Mouse (Mus musculus) cortical plate, adult 2 months (tissue): ENCODE results near the gene Cfap45. TPM values are rescaled to one million over a fixed set of nuclear protein-coding genes. Genes with fewer than 3 reads are reported as not detected.

ENCODE experiments used
- H3K27ac ChIP-seq: fragments of 200-500 bp; 2 replicates; pipeline ENCODE4 v1.5.1; 2012; ENCODE audit warnings: low read length, control low read depth, inconsistent platforms; ENCODE audit not compliant: insufficient read depth
- H3K4me1 ChIP-seq: fragments of 200-500 bp; 2 replicates; pipeline ENCODE4 v1.6.1; 2011; ENCODE audit warnings: low read length; ENCODE audit not compliant: control insufficient read depth, insufficient read depth
- H3K4me3 ChIP-seq: fragments of 200-500 bp; 2 replicates; pipeline ENCODE4 v1.5.1; 2011; ENCODE audit warnings: mild to moderate bottlenecking, low read length, control low read depth; ENCODE audit not compliant: insufficient read depth
- CTCF ChIP-seq: fragments of 200-500 bp; IDR thresholded peaks from 2 replicates; pipeline ENCODE4 v1.5.1; 2011; ENCODE audit warnings: mild to moderate bottlenecking, control low read depth, low read length; ENCODE audit not compliant: insufficient read depth; ENCODE audit errors: extremely low read depth
- POLR2A ChIP-seq: fragments of 200-500 bp; IDR thresholded peaks from 2 replicates; pipeline ENCODE4 v1.6.1; 2011; ENCODE audit warnings: mild to moderate bottlenecking, low read length, control low read depth; ENCODE audit not compliant: insufficient read depth; ENCODE audit errors: extremely low read depth
- polyA plus RNA-seq: library from polyadenylated mRNA; depleted of rRNA; stranded (reverse); fragments of >200 nt; gene quantifications from 2 replicates; pipeline ENCODE4 v1.2.3, GENCODE M21; 2012

The Cfap45 gene
- polyA plus RNA-seq, 1 experiment: 3.3 TPM

GRCm38 (mm10) chr1:172512962-172513361, 7.6 kb upstream of the Cfap45 start:
- Histone ChIP-seq H3K4me3 (no peak overlapping the region), H3K4me1 (no peaks in the 10 kb centered on the region), H3K27ac (0 out of 2 replicates have a peak overlapping the region, but pooled peaks have one; percentile 17)
- TF ChIP-seq POLR2A: no peak
- TF ChIP-seq CTCF: no peak

GRCm38 (mm10) chr1:172513525-172514212, 6.9 kb upstream of the Cfap45 start:
- no peak overlapping the region for H3K27ac ChIP-seq
- no peak for TF ChIP-seq CTCF
- TF ChIP-seq POLR2A: no peak
- H3K4me1 ChIP-seq: no peaks in the 10 kb centered on the region
- H3K4me3 ChIP-seq: no peak overlapping the region

GRCm38 (mm10) chr1:172514213-172514529, 6.4 kb upstream of the Cfap45 start:
- H3K4me3 ChIP-seq: no peak overlapping the region
- H3K27ac ChIP-seq: no peak overlapping the region
- TF ChIP-seq CTCF (no peak), POLR2A (no peak)

GRCm38 (mm10) chr1:172514551-172515268, 5.9 kb upstream of the Cfap45 start:
- H3K4me1 ChIP-seq: no peaks in the 10 kb centered on the region
- TF ChIP-seq POLR2A (no peak), CTCF (no peak)
- H3K27ac ChIP-seq: no peak overlapping the region
- H3K4me3 ChIP-seq: no peak overlapping the region

More at GRCm38 (mm10) chr1:172514213-172514529, 6.4 kb upstream of the Cfap45 start:
- H3K4me1 ChIP-seq: no peaks in the 10 kb centered on the region

DNA sequence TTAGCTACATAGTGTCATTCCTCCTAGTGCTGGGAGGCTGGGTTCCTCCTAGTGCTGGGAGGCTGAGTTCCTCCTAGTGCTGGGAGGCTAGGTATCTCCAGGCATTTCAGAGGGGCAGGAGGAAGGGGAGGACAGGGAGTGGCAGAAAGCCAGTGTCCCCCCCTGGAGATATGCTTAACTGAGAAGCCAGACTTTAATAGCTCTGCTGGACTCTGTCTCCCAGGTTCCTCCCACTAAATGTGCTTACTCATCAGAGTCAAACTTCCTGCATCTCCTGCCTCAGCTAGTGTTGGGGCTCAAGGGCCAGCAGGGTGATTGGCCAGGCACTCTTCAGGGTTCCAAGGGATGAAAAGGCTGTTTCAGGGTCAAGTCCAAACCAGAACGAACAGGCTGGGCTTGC, 5.2 kb upstream of the Cfap45 start:
- no peaks in the 10 kb centered on the region for H3K4me1 ChIP-seq

DNA sequence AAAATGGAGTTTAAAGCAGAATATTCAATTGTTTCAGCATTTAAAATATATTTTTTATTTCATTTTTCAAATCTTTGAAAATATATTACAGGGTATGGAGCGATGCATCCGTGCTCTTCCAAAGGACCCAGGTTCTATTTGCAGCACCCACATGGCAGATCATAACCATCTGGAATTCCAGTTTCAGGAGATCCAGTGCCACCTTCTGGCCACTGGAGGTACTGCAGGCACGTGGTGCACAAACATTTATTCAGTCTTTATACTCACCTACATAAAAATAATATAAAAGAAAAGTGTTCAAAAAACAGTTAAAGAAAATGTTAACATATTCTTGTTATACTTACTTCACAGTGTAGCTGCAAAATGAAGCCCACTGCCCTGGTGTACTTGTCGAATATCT, 2.6 kb upstream of the Cfap45 start:
- no peak overlapping the region for H3K27ac ChIP-seq
- H3K4me1 ChIP-seq: no peaks in the 10 kb centered on the region
- TF ChIP-seq POLR2A: no peak
- TF ChIP-seq CTCF: 0 out of 2 replicates have a peak, but pooled peaks have one; percentile 19
- H3K4me3 ChIP-seq: no peak overlapping the region

More for the DNA sequence above, 5.2 kb upstream of the Cfap45 start:
- H3K4me3 ChIP-seq: no peak overlapping the region
- no peak for TF ChIP-seq POLR2A
- no peak for TF ChIP-seq CTCF
- H3K27ac ChIP-seq: no peak overlapping the region

- no peak overlapping the region for H3K4me3 ChIP-seq
- TF ChIP-seq POLR2A (no peak), CTCF (no peak)
- H3K4me1 ChIP-seq: no peaks in the 10 kb centered on the region
- H3K27ac ChIP-seq: no peak overlapping the region
Observed at GRCm38 (mm10) chr1:172519644-172520043, 957 bp upstream of the Cfap45 start.

GRCm38 (mm10) chr1:172522524-172522923, 1.9 kb downstream of the Cfap45 start:
- no peak for TF ChIP-seq POLR2A
- TF ChIP-seq CTCF: no peak
- H3K27ac ChIP-seq: no peak overlapping the region
- no peak overlapping the region for H3K4me3 ChIP-seq
- no peaks in the 10 kb centered on the region for H3K4me1 ChIP-seq

GRCm38 (mm10) chr1:172523699-172524101, 3.1 kb downstream of the Cfap45 start:
- H3K27ac ChIP-seq: no peak overlapping the region

More at GRCm38 (mm10) chr1:172523699-172524101, 3.1 kb downstream of the Cfap45 start:
- TF ChIP-seq CTCF (no peak), POLR2A (no peak)
- H3K4me3 ChIP-seq: no peak overlapping the region
- no peaks in the 10 kb centered on the region for H3K4me1 ChIP-seq
